Mouse (Mus musculus): ENCODE measurements around the gene Tex26.

DNA sequence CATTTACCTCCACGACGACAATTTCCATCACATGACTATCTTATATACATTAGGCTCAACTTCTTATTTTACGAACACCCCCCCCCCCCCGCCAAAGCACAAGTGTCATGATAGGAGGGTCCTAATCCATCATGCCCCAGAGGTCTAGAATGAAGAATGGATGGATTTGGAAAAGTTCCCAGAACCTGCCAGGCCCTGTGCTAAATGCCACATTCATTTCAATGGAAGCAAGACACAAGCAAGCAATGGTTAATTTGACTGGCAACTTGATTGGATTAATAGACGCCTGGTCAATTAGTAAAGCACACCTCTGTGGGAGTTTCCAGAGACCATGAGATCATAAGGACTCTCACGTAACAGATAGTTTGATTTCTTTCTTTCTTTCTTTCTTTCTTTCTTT, 77.7 kb downstream of the Tex26 start:
- no peak for TF ChIP-seq CTCF (IDR thresholded peaks at IDR 0.05)
- TF ChIP-seq EP300 (IDR thresholded peaks at IDR 0.05), result no peak

Data from lung, postnatal 0 days (tissue).